Mouse (Mus musculus) liver, embryonic 15.5 days (tissue): ENCODE data around the gene Abcd3. TPM values are rescaled to one million over a fixed set of nuclear protein-coding genes. Genes with fewer than 3 reads are reported as not detected.

ENCODE experiments used
- ATAC-seq: fragments of 200-750 bp; cut with Nextera tagmentation; 2 replicates; pipeline ENCODE4 v1.8.0; 2017; ENCODE audit warnings: moderate number of reproducible peaks, mild to moderate bottlenecking, moderate library complexity; ENCODE audit not compliant: insufficient read depth
- H3K27ac ChIP-seq: fragments of 300-500 bp; sonication (generic); replicated peaks from 2 replicates; pipeline ENCODE4 v1.5.1; 2015; ENCODE audit warnings: mild to moderate bottlenecking, inconsistent platforms
- H3K27me3 ChIP-seq: fragments of 300-500 bp; sonication (generic); 2 replicates; pipeline ENCODE4 v1.6.1; 2015; ENCODE audit warnings: mild to moderate bottlenecking, inconsistent platforms
- H3K36me3 ChIP-seq: fragments of 300-500 bp; sonication (generic); replicated peaks from 2 replicates; pipeline ENCODE4 v1.6.1; 2015; ENCODE audit warnings: moderate library complexity, mild to moderate bottlenecking, inconsistent platforms
- H3K4me1 ChIP-seq: fragments of 300-500 bp; sonication (generic); replicated peaks from 2 replicates; pipeline ENCODE4 v1.6.1; 2015; ENCODE audit warnings: inconsistent platforms
- H3K4me2 ChIP-seq: fragments of 300-500 bp; sonication (generic); 2 replicates; pipeline ENCODE4 v1.6.1; 2015; ENCODE audit warnings: moderate library complexity, mild to moderate bottlenecking, inconsistent platforms
- H3K4me3 ChIP-seq: fragments of 300-500 bp; sonication (generic); replicated peaks from 2 replicates; pipeline ENCODE4 v1.5.1; 2015; ENCODE audit warnings: mild to moderate bottlenecking, inconsistent platforms
- H3K9ac ChIP-seq: fragments of 300-500 bp; sonication (generic); 2 replicates; pipeline ENCODE4 v1.6.1; 2015; ENCODE audit warnings: moderate library complexity, mild to moderate bottlenecking, inconsistent platforms
- H3K9me3 ChIP-seq: fragments of 300-500 bp; sonication (generic); replicated peaks from 2 replicates; pipeline ENCODE4 v1.6.1; 2016; ENCODE audit warnings: inconsistent platforms
- WGBS: fragments of 180-500 bp; shearing (Covaris S2); methylation state at CpG from one replicate; pipeline ENCODE4 v1.1.7; 2015; ENCODE audit warnings: mixed read lengths; ENCODE audit not compliant: insufficient replicate concordance; 5-methylcytosine and 5-hydroxymethylcytosine counted together
- polyA plus RNA-seq: library from polyadenylated mRNA; unstranded; fragments of >200 nt; fragmentation: Nextera tagmentation; extraction: Ambion mirVana; gene quantifications from 2 replicates; pipeline ENCODE4 v1.2.1, GENCODE M21; 2015

Abcd3 gene
- 24.6 and 24.9 TPM in 2 replicates for polyA plus RNA-seq

DNA sequence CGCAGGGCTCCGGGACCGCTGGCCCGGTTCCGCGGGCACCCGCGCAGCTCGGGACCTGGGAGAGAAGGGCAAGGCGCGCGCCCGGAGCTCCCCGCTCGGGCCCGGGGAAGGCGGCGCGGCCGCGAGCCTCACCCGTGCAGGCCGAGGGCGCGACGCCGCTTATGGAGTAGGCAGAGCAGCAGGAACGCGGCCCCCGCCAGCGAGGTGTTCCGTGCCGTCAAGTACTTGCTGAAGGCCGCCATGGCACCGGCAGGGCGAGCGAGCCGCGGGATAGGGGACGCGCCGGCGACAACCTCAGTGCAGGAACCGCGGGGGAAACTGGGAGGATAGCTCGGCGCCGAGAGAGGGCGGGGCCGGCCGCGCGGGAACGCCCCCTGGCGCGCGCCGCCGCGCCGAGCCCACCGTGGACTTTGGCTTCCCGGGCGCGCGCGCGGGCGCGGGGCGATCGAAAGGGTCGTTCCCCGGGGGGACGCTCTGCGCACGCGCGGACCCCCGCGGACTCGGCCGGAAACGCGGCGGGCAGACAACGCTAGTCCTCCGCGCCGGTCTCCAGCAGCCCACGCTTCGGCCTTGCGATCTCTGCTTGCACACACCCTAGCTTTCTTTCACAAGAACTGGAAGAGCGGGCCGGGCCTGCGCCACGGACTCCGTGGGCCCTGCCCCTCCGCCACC lies at the start of gene Abcd3:
Gene Abcd3 (minus strand): TSS at position 426 of the 672 bp plus-strand sequence.
- Histone ChIP-seq H3K27ac (peak within 1 kb of the TSS; percentile 88), H3K9me3 (no peaks in the 10 kb centered on the region), H3K4me1 (peaks cover 20% of the 10 kb centered on the region), H3K9ac (peak within 1 kb of the TSS; percentile 69), H3K27me3 (no peaks in the 10 kb centered on the region), H3K4me2 (peak within 1 kb of the TSS; percentile 84), H3K36me3 (no peaks in the 10 kb centered on the region), H3K4me3 (peak within 1 kb of the TSS; percentile 84)
- WGBS, result under 1% methylated on average over 91 of the region's 99 CpGs
- ATAC-seq, result peak; percentile 85

DNA sequence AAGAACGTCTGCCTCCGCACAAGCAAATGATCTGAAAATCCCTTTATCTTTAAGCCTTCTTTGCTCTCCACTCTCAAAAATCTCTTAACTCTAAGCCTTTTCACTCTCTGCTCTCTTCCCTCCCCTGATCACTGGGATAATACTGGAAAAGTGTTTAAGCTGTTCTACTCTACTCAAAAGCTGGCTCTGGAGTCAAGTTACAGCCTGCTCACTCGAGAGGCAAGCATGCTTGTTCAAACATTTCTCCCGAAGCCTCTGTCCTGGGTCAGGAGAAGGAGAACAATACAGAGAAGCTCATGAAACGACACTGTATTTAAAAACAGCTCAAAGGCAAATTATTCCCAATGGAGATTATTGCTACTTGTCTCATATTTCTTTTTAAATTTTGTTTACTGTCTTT lies 44.0 kb upstream of the Abcd3 start:
- Histone ChIP-seq H3K4me1 (no peaks in the 10 kb centered on the region), H3K27ac (no peak overlapping the region), H3K4me2 (no peak overlapping the region), H3K4me3 (no peak overlapping the region), H3K27me3 (no peaks in the 10 kb centered on the region), H3K9me3 (no peaks in the 10 kb centered on the region), H3K9ac (no peak overlapping the region), H3K36me3 (no peaks in the 10 kb centered on the region)
- WGBS, result 46% methylated on average over 5 of the region's 5 CpGs
- no peak for ATAC-seq

DNA sequence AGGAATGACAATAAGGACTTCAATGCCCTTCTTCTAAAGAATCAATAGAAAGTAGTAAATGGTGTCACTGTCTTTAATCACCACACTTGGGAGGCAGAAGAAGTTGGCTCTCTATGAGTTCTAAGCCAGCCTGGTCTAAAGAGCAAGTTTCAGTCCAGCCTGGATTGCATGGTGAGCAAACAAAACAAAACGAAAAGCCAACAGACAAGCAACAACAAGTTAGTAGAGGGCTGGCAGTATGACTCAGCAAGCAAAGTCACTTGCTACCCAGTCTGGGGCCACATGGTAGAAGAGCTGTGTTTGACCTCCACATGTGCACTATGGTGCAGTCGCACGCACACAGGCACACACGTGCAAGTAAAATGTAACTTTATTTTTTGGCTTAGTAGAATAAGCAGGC lies 41.0 kb upstream of the Abcd3 start:
- no peak overlapping the region for H3K9ac ChIP-seq
- H3K9me3 ChIP-seq, result no peaks in the 10 kb centered on the region
- H3K4me1 ChIP-seq, result peaks cover 9% of the 10 kb centered on the region; the same call in 1 of the 2 replicates
- H3K4me2 ChIP-seq, result no peak overlapping the region
- 67% methylated on average over 4 of the region's 4 CpGs for WGBS
- no peaks in the 10 kb centered on the region for H3K27me3 ChIP-seq
- H3K27ac ChIP-seq, result no peak overlapping the region
- no peak for ATAC-seq
- H3K4me3 ChIP-seq, result no peak overlapping the region
- no peaks in the 10 kb centered on the region for H3K36me3 ChIP-seq

DNA sequence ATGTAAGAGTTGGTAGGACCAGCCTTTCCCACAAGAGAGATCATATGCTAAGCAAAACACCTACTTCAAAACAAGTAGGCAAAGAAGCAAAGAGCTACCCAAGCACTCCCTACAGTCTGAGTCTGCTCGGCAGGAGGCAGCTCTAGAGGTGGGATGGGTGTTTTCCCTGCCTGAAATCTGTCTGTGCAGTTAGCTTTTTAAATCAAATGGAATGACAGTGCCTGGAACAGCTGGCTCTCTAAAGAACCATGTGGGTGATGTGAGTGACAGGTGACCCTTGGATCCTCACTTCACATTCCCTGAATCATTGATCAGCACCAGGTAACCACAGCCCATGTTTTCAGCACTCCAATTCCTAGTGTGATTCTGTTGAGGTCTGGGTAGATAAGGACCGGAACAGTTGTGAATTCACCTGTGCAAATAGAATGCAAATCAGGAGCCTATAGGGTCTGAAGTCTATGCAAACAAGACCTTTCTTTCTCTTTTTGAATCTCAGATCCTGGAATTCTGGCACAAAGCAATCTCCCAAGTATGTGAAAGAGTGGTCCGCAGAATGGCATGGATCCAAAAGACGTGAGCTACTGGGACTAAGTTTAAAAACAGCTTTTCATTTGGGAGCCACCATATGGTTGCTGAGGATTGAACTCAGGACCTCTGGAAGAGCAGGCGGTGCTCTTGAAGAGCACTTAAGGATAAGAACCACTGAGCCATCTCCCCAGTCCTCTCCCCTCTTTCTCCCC lies 38.8 kb upstream of the Abcd3 start:
- H3K36me3 ChIP-seq, result no peaks in the 10 kb centered on the region
- no peak overlapping the region for H3K4me3 ChIP-seq
- 57% methylated on average over 5 of the region's 5 CpGs for WGBS
- H3K27me3 ChIP-seq, result no peaks in the 10 kb centered on the region
- peak; percentile 49 for ATAC-seq
- H3K9me3 ChIP-seq, result no peaks in the 10 kb centered on the region
- H3K4me1 ChIP-seq, result peaks cover 9% of the 10 kb centered on the region; the same call in 1 of the 2 replicates
- peak overlapping the region; percentile 21; the same call in 1 of the 2 replicates for H3K4me2 ChIP-seq
- peak overlapping the region; percentile 41 for H3K27ac ChIP-seq
- H3K9ac ChIP-seq, result no peak overlapping the region

DNA sequence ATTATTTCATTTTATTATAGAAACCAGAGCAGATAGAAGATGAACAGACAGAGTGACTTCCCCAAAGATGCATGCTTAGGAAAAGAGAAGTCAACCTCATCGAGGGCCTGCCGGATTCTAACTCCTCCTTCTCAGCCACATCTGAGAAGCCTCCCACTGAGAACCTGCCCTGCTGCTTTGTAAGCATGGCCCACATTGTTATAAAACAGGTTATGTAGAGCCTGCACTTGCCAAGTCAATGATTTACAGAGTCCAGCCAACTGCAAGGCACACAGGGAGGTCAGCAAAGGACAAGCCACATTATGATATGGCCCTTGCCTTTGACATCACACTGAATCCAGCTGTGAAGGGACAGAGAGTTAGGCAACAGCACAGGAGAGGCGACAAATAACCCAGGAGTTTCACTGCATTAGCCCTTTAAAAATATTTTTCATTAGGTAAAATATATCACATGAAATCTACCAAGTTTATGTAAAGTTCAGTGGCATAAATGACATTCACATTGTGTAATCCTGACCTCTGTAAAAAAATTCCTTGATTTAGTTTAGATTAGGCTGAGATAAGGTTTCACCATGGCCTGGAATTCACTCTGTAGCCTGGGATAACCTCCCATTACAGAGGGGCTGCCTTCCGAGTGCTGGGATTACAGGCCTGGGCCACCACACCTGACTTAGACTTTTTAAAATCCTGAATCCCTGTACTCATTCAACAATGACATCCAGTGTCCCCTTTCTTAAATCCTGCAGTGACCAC lies 37.1 kb upstream of the Abcd3 start:
- Histone ChIP-seq H3K4me3 (no peak overlapping the region), H3K27me3 (no peaks in the 10 kb centered on the region), H3K27ac (peak overlapping the region; percentile 48; the same call in 1 of the 2 replicates), H3K9ac (no peak overlapping the region), H3K9me3 (no peaks in the 10 kb centered on the region), H3K4me1 (peaks cover 9% of the 10 kb centered on the region; the same call in 1 of the 2 replicates), H3K4me2 (no peak overlapping the region), H3K36me3 (no peaks in the 10 kb centered on the region)
- ATAC-seq, result peak; percentile 73
- 32% methylated on average over 4 of the region's 4 CpGs for WGBS

DNA sequence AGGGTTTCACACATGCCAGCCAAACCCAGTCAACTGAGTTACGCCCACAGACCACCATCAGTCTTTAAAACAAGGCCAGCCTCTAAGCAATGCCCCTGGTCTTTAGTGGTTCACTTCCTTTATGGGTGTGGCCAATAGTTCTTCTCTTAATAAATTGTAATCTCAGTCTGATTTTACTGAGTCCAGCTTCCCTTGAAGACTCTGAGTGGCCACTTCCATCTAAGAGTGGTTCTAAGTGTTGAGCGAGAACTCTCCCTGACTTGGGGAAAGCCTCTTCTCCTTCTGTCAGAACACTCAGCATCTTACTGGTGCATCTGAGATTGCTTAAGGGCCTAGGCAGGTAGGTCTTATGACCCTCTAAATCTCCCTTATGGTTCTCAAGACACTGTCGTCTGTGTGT lies 35.9 kb upstream of the Abcd3 start:
- H3K9me3 ChIP-seq, result no peaks in the 10 kb centered on the region
- peaks cover 9% of the 10 kb centered on the region; the same call in 1 of the 2 replicates for H3K4me1 ChIP-seq
- no peak overlapping the region for H3K4me3 ChIP-seq
- no peaks in the 10 kb centered on the region for H3K36me3 ChIP-seq
- no peaks in the 10 kb centered on the region for H3K27me3 ChIP-seq
- H3K27ac ChIP-seq, result no peak overlapping the region
- 66% methylated on average over 3 of the region's 3 CpGs for WGBS
- H3K9ac ChIP-seq, result no peak overlapping the region
- ATAC-seq, result no peak
- H3K4me2 ChIP-seq, result no peak overlapping the region

DNA sequence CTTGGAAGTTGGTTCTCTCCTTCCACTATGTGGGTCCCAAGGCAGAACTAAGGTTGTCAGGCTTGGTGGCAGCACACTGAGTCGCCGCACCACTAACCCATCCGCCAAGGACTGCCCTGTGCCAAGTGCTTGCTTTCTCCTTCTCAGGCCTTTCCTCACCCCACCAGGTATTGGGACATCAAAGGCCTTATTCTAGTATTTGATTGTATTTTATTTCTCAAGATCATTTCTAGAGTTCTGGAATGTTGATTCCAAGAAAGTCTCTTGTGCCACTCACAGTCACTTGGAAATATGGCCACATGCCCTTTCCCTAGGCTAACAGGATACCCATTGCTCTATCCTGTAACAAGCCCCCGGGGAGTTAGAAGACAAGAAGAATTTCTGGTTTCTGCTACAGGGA lies 35.3 kb upstream of the Abcd3 start:
- peaks cover 9% of the 10 kb centered on the region; the same call in 1 of the 2 replicates for H3K4me1 ChIP-seq
- 88% methylated on average over 4 of the region's 4 CpGs for WGBS
- H3K4me2 ChIP-seq, result no peak overlapping the region
- no peak overlapping the region for H3K4me3 ChIP-seq
- H3K36me3 ChIP-seq, result no peaks in the 10 kb centered on the region
- ATAC-seq, result no peak
- H3K9ac ChIP-seq, result no peak overlapping the region
- H3K27me3 ChIP-seq, result no peaks in the 10 kb centered on the region
- no peaks in the 10 kb centered on the region for H3K9me3 ChIP-seq
- H3K27ac ChIP-seq, result no peak overlapping the region

DNA sequence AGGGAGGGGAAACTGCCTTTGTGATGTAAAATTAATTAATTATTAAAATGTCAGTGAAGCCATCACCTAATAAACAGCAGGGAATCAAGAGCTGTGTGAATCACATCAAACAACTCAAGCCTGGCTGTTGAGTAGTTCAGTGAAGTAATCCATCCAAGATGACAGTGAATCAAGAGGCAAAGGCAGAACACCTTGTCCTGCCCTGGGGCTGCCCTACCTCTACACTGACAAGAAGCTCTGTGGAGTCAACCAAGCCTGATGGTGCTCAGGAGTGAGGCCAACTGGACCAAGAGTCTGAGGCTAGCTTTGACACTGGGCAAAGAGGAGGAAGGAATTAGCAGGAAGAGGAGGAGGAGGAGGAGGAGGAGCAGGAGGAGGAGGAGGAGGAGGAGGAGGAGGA lies 32.2 kb upstream of the Abcd3 start:
- Histone ChIP-seq H3K9ac (no peak overlapping the region), H3K4me3 (no peak overlapping the region), H3K27me3 (no peaks in the 10 kb centered on the region), H3K36me3 (no peaks in the 10 kb centered on the region), H3K4me1 (no peaks in the 10 kb centered on the region; the same call in 1 of the 2 replicates), H3K27ac (no peak overlapping the region), H3K9me3 (no peaks in the 10 kb centered on the region), H3K4me2 (no peak overlapping the region)
- ATAC-seq, result no peak

DNA sequence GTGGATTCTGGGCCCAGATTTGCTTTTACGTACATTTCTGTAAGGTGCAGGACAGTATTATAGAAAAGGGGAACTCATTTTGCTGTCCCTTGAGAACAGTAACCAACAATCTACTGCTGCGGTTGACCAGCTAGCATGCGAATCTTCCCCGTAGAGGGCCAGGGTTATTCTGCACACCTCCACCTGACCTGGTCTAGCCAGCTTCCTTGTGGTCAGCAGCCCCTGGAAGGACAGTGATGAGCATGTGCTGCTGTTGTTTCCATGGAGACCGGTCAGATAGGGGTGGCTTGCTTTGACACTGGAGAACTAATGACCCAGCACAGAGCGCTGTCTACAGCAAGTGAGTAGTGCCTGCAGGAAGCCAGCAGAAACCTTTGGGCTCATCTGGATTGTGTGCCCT lies 29.6 kb upstream of the Abcd3 start:
- ATAC-seq, result no peak
- Histone ChIP-seq H3K27me3 (no peaks in the 10 kb centered on the region), H3K4me3 (no peak overlapping the region), H3K4me1 (no peaks in the 10 kb centered on the region; the same call in 1 of the 2 replicates), H3K4me2 (no peak overlapping the region), H3K36me3 (no peaks in the 10 kb centered on the region), H3K27ac (no peak overlapping the region), H3K9ac (no peak overlapping the region), H3K9me3 (no peaks in the 10 kb centered on the region)
- 64% methylated on average over 6 of the region's 6 CpGs for WGBS

DNA sequence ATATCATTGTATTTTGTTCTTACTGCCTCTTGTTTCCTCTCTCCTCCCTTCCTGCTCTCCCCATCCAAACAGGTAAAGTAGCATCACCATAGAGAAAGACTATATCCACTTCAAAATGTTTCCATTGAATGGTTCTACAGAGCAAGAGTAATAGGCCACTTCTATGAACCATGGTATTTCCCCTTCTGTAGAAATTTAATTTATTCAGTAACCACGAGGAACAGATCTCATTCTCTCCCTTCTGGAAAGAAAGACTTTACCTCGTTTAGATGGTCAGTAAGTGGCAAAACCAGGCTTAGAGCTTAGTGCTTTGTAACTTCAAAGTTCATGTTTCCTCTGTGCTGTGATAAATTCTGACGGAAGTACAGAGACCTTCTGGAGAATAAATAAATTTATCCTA lies 28.9 kb upstream of the Abcd3 start:
- ATAC-seq, result no peak
- Histone ChIP-seq H3K4me3 (no peak overlapping the region), H3K4me2 (no peak overlapping the region), H3K36me3 (no peaks in the 10 kb centered on the region), H3K4me1 (no peaks in the 10 kb centered on the region; the same call in 1 of the 2 replicates), H3K9ac (no peak overlapping the region), H3K9me3 (no peaks in the 10 kb centered on the region), H3K27ac (no peak overlapping the region), H3K27me3 (no peaks in the 10 kb centered on the region)
- WGBS, result 58% methylated on average over 3 of the region's 3 CpGs

DNA sequence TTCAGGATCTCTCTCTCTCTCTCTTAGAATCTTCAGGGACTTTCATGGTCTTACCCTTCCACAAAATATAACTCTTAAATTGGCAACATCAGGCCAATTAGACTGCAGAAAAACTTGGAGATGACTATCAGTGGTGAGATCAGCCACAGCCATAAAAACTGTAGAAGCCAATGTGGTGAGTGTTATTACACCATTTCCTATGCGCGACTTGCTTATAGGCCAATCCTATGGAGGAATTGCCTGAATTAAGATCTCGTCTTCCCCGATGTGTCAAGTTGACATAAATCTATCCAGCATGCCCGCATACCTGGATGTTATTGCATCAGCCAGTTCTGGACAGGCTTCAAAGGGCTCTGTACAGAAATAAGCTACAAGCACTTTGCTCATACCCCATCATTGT lies 28.2 kb upstream of the Abcd3 start:
- no peak overlapping the region for H3K4me2 ChIP-seq
- H3K4me1 ChIP-seq, result no peaks in the 10 kb centered on the region; the same call in 1 of the 2 replicates
- H3K36me3 ChIP-seq, result no peaks in the 10 kb centered on the region
- no peak for ATAC-seq
- no peaks in the 10 kb centered on the region for H3K9me3 ChIP-seq
- no peak overlapping the region for H3K27ac ChIP-seq
- WGBS, result 63% methylated on average over 5 of the region's 5 CpGs
- no peak overlapping the region for H3K4me3 ChIP-seq
- no peak overlapping the region for H3K9ac ChIP-seq
- H3K27me3 ChIP-seq, result no peaks in the 10 kb centered on the region
